Mouse (Mus musculus): ENCODE data around the gene Heyl.

DNA sequence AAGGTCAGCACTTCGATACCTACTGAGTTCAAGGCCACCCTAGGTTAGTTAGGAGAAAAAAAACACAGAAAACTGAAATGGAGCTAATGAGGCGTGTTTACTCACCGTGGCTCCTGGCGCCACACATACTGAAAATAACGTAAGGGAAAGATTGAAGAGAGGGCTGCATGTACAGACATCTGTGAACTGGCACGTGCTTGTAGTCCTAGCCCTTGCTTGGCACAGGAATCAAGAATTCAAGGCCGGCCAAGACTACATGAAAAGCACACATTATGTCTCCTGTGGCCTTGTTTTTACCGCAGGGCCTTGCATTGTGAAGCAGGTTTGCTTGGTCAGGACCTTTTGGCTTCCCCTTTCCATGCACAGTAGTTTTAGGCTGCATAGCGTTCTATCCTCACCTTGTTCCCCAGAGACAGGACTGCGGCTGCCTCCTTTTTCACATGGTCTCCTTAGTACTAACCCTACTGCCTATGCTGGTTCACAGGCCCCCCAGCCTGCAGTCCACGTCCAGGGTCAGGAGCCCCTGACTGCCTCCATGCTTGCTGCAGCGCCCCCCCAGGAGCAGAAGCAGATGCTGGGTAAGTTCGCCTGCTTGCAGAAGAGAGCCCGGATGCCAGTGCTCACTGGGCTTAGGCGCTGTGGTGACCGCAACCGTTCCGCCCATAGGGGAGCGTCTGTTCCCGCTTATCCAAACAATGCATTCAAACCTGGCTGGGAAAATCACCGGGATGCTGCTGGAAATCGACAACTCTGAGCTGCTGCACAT, 64.0 kb downstream of the Heyl start:
- TF ChIP-seq GATA2 (IDR thresholded peaks at IDR 0.05; ENCODE audit: borderline replicate concordance, low read depth, low read length) (no peak), CTCF (IDR thresholded peaks at IDR 0.05; ENCODE audit: low read depth, low read length) (no peak), TAL1 (conservative IDR thresholded peaks at IDR 0.05; ENCODE audit: low read depth, low read length) (no peak), POLR2AphosphoS5 (IDR thresholded peaks at IDR 0.05; ENCODE audit: insufficient replicate concordance, low read depth, low read length) (no peak), GATA1 (IDR thresholded peaks at IDR 0.05; ENCODE audit: borderline replicate concordance, low read length) (no peak)

Data from G1E (cell line).